Mouse (Mus musculus): ENCODE measurements around the gene Ctxn2. TPM values are rescaled to one million over a fixed set of nuclear protein-coding genes. Genes with fewer than 3 reads are reported as not detected.

The Ctxn2 gene
- polyA plus RNA-seq, 1 experiment from 2014 or later: 29.0 TPM

Other genes with a start within 250 kb of the Ctxn2 start
- gene Slc24a5, start 68.6 kb upstream of the Ctxn2 start, polyA plus RNA-seq (2015; fragmentation: Nextera tagmentation; extraction: Ambion mirVana): 2.7 and 5.0 TPM in 2 replicates
- gene Myef2, start 13.0 kb upstream of the Ctxn2 start, polyA plus RNA-seq (2015; fragmentation: Nextera tagmentation; extraction: Ambion mirVana): 173 and 195 TPM in 2 replicates
- gene Slc12a1, start 15.8 kb downstream of the Ctxn2 start, polyA plus RNA-seq (2015; fragmentation: Nextera tagmentation; extraction: Ambion mirVana): 0.06 TPM in 2 replicates
- gene Dut, start 110.5 kb downstream of the Ctxn2 start, polyA plus RNA-seq (2015; fragmentation: Nextera tagmentation; extraction: Ambion mirVana): 62.0 and 96.5 TPM in 2 replicates